Mouse (Mus musculus): ENCODE measurements at regions not wholly inside any gene's neighbourhood (a gene's known extent, or its start where the extent isn't known, plus 50 kb on each side); places are given as distances from the start of the nearest gene placed in this dataset.
A peak's percentile ranks its signal among the peaks of the same experiment; 100 is the strongest.
"Not testable (repeated sequence)": the region's sequence is repeated elsewhere in the genome, so short reads cannot be mapped to it uniquely, and the experiment has no call there.

DNA sequence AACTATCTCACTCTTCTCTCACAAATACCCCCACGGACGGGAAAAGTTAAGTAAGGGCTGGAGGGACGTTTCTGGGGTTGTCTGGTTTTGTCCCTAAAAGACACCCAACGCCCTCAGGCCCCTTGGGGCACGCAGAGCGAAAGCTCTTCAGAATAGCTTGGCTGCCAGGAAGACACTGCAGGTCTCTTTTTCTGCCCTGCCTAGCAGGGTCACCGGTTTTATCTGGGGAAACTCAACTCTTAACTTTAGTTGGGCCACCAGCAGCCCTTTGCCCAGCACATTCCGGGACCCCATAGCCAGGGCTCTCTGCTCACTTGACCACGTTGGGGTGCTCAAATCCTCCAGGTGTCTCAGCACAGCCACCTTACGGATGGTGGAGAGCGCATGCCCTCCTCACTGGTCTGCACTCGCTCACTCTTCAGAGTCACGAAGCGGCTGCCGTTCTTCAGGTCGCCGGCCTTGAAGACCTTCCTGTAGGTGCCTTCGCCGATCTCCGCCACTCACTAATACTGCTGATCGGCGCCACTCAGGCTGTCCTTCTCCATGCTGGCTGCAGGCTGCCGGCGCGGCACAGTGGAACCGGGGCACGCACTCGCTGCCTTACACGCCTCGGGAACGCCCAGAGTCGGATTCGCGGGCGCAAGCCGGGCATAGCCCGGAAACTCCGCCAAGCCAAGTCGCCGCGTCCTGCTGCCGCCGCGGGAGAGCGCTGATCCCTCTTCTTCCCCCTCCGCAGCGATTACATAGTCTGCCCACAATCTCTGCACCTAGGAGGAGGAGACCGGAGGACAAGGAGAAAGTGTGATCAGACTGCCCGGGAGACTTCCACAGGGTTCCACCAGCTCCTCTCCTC, 83.0 kb downstream of the Ulbp1 start:
- DNase-seq, result peak; percentile 16 to 25
- intact Hi-C loops (cut with DNase I), result no loop called here

DNA sequence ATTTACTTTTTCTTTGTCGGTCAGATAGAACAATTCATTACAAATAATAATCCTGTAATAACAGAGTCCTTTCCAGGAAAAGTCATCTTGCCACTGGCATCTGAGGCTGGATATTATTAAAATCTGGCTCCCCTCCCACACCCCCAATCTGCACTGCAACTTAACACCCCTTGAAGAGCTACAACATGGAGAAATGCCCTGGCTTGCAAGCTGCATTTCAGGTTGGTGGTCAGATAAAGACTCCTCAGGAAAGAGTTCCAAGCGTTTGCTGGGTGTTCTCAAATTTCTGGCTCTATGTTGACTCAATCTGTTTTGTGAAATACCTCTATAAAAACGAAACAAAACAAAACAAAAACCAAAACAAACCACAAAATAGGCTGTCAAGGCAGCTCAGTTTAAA, 114.6 kb downstream of the Ulbp1 start:
- DNase-seq; intact Hi-C loops (cut with DNase I): not testable (repeated sequence)

DNA sequence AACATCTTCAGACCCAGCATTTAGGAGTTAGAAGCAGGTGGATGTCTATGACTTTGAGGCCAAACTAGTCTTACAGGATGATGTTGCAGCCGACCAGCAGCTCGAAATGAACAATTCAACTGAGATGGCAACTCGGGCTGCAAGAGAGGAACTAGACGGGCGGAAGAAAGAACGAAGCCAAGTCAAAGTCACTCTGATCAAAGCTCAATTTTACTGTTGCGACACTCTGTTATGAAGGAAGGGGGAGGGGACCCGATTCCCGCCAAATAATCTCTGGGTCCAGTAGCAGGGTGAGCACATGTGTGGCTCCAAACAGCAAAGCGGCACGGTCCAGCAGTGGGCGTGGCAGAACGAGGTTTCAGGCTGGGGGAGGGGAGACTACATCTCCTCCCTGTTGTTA, 129.1 kb downstream of the Ulbp1 start:
- DNase-seq; intact Hi-C loops (cut with DNase I): not testable (repeated sequence)

DNA sequence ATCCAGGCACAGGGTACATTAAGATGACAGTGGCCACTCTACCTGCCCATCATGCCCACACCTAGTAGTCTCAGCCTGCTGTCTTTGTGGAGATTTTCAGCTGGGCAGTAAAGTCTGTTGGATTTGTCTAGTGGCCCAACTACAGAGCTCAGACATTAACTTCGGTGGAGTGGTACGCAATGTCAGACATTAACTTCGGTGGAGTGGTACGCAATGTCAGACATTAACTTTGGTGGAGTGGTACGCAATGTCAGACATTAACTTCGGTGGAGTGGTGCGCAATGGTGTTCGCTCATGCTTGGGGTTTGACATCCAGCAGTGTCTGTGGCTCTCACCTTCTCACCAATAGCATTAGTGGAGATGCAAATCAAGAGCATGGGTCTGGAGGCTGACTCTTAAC, 129.7 kb downstream of the Ulbp1 start:
- DNase-seq; intact Hi-C loops (cut with DNase I): not testable (repeated sequence)

GRCm38 (mm10) chr10:7333077-7333747, 121.2 kb upstream of the Cnksr3 start:
- peak; percentile 60 to 64 for DNase-seq
- intact Hi-C loops (cut with DNase I), result loop anchor here (2.0 kb wide), 1 partner anchor 268 kb away; no protein-coding TSS in a partner anchor

DNA sequence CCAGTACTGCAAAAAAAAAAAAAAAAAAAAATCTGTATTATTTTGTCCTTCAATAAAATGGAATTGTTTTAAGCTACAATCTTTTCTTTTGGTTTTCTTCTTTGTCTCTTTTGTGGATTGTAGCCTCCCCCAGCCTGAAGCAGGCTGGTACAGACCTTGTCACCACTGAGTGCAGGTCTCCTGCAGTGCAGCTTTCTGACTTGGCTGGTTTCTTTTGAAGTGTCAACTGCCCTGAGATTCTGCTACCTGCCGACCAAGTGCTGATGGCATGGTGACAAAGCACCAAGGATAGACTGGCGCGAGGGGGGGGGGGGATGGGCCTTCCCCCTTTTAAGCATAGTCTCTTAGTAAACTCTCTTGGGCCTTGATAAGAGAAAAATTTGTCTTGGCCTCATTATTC, 116.2 kb upstream of the Cnksr3 start:
- no peak for DNase-seq

GRCm38 (mm10) chr10:7327046-7327445, 115.0 kb upstream of the Cnksr3 start:
- DNase-seq; intact Hi-C loops (cut with DNase I): not testable (repeated sequence)

More for the DNA sequence above, 116.2 kb upstream of the Cnksr3 start:
- intact Hi-C loops (cut with DNase I), result no loop called here

- no peak for DNase-seq
- intact Hi-C loops (cut with DNase I), result no loop called here
Observed at GRCm38 (mm10) chr10:7325074-7325473, 113.0 kb upstream of the Cnksr3 start.

DNA sequence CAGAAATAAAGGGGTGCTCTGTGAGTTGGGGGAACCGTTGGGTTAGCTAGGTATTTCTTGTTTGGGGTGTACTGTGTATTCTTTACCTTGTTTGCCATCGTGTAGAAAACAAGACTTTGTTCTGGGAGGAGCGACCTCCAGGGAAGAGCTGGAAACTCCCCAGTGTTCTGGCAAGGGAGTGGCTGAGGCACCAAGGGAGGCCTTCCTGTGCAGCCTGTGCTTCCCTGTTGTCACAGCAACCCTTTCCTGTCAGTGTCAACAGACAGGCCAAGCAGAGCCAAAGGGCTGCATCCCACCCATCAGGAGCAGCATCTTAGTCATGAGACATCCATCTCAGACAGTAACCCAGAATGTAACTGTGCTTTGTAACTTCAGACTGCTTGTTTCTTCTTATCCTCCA, 111.2 kb upstream of the Cnksr3 start:
- intact Hi-C loops (cut with DNase I), result no loop called here
- DNase-seq, result peak in 1 of 2 experiments; percentile 13

DNA sequence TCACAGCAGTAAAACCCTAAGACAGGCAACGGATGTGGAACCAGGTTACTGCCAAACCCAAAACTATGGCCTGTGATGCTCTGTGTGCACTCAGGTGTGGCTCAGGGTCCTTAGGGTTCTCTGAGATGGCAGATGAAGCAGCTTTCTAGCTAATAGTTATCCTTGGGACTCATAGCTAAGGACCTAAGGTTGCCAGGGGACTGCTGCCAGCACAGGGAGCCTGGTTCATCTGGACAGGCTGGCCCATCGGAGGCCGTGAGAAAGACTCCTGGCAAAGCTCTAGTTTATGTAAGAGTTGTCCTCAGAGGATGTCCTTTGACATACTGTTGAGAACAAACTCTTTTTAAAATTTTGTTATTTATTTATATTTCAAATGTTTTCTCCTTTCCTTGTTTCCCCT, 97.9 kb upstream of the Cnksr3 start:
- intact Hi-C loops (cut with DNase I), result no loop called here
- DNase-seq, result no peak

DNA sequence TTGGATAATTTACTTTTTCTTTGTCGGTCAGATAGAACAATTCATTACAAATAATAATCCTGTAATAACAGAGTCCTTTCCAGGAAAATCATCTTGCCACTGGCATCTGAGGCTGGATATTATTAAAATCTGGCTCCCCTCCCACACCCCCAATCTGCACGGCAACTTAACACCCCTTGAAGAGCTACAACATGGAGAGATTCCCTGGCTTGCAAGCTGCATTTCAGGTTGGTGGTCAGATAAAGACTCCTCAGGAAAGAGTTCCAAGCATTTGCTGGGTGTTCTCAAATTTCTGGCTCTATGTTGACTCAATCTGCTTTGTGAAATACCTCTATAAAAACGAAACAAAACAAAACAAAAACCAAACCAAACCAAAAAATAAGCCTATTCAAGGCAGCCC, 93.8 kb upstream of the Cnksr3 start:
- intact Hi-C loops (cut with DNase I); DNase-seq: not testable (repeated sequence)

DNA sequence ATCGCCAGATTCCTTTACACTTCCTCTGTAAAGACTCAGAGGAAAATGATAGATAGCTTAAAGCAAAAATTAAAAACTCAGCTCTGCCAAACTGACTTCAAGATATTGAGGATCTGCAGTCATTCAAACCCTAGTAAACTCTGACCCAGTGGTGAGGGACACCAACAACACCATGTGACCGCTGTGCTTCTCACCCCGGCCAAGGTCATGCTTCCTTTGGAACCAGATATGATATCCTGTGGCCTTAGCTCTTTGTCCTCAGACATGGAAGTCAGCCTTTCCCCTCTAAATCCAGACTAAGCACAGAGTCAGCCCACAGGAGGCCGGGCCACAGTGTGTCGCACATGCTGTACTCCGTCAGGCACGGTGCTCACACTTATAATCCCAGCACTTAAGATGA, 86.3 kb upstream of the Cnksr3 start:
- intact Hi-C loops (cut with DNase I), result loop anchor here (2.0 kb wide), 1 partner anchor 38 kb away; no protein-coding TSS in a partner anchor
- no peak for DNase-seq

DNA sequence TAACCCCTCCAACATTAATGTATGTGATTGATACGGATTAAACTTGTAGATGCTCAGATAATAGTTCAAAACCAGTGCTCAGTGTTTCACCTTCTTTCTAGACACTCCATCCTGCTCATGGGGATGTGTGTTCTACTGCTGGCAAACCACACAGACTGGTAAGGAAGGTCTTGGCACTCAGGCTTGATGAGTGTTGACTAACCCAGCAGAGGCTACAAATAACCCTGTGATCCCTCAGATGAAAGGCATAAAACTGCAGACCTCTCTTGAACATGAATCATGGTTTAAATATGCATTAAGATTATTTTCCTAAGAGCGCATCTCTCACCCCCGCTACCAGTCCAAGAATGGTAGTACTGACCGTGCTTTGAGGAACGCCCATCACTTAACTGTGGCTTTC, 83.9 kb upstream of the Cnksr3 start:
- DNase-seq, result no peak
- intact Hi-C loops (cut with DNase I), result no loop called here

GRCm38 (mm10) chr10:7293203-7293602, 81.2 kb upstream of the Cnksr3 start:
- intact Hi-C loops (cut with DNase I), result no loop called here
- no peak for DNase-seq

GRCm38 (mm10) chr10:7289773-7290411, 77.9 kb upstream of the Cnksr3 start:
- DNase-seq, result no peak
- intact Hi-C loops (cut with DNase I), result no loop called here

DNA sequence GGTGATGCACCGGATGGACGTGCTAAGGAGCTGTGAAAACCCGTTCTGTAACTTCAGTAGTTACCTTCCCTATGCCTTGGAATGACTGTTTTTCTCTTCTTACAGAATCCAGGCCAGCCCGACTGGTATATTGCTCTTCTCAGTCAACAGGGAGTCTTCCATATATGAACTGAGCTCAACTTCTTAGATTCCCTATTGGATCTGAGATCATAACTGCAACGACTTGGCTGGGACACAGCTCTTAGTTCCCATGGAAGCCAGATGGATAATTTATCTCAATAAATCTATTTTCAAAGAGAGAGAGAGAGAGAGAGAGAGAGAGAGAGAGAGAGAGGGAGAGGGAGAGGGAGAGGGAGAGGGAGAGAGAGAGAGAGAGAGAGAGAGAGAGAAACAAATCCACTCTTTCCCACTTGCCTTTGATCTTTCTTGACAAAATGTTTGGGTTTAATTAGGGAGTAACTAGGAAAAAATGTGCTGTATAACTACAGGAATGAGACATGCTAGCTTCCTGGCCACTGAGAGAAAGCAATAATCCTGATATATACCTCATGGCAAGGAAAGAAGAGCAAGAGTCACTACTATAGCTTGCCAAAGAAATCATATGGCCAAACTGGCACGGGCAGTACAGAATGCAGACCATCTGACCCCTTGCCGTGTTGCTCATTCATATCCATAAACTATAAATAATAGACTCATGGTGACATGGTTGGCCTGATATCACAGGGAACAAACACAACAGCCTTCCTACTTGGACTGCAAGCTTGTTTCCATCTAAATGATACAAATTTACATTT, 73.3 kb upstream of the Cnksr3 start:
- intact Hi-C loops (cut with DNase I), result no loop called here
- DNase-seq, result no peak

DNA sequence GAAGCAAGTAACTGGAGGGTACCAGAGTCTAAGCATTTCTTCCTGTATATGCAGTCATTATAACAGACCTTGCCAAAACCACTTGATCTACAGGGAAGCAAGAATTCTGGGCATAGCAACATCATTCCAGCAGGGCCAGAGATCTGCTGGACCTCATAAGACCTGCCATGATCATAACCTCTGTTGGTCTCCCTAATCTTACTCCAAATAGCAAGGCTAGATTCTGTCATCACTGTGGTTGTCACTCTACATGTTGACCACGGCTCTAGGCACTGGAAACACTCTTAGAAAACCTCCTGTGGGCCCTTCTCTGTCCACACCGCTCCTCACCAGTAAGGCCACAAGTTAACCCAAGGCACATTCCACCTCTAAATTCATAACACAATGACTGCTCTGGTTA, 68.4 kb upstream of the Cnksr3 start:
- DNase-seq, result no peak
- intact Hi-C loops (cut with DNase I), result no loop called here

- no peak for DNase-seq
- intact Hi-C loops (cut with DNase I), result no loop called here
Observed at GRCm38 (mm10) chr10:7278820-7279219, 66.8 kb upstream of the Cnksr3 start.

GRCm38 (mm10) chr10:7275357-7275756, 63.3 kb upstream of the Cnksr3 start:
- intact Hi-C loops (cut with DNase I), result no loop called here
- DNase-seq, result no peak

DNA sequence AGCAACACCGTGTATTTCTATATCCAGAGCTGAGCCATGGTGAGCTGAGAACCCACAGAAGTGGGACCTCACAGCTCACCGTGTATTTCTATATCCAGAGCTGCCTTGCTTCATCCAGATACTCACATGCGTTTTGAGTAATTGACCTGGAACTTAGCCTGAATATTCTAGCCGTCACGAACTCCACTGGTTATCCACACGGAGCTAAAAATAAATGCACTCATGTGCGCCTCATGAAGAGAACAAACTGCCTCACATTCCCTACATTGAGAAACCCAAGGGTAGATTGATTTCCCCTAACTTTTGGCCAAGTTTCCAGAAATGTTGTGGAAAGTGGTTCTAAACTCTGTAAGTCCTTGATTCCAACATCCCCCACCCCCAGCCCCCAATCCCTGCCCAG, 62.4 kb upstream of the Cnksr3 start:
- intact Hi-C loops (cut with DNase I), result loop anchor here (5.0 kb wide), 1 partner anchor 62 kb away; the partner anchor contains the start of gene Cnksr3
- peak in 1 of 2 experiments; percentile 20 for DNase-seq

Measured in heart, postnatal 36 days (tissue).